Mouse (Mus musculus) spleen, postnatal 36 days (tissue): ENCODE measurements at regions not wholly inside any gene's neighbourhood (a gene's known extent, or its start where the extent isn't known, plus 50 kb on each side); places are given as distances from the start of the nearest gene placed in this dataset.

ENCODE experiments used
- DNase-seq, 2 experiments: peaks; one replicate each; pipeline ENCODE4 v3.0.0; 2022; ENCODE audit warnings: low spot score in 2 of 2, mixed read lengths in 1 of 2

DNA sequence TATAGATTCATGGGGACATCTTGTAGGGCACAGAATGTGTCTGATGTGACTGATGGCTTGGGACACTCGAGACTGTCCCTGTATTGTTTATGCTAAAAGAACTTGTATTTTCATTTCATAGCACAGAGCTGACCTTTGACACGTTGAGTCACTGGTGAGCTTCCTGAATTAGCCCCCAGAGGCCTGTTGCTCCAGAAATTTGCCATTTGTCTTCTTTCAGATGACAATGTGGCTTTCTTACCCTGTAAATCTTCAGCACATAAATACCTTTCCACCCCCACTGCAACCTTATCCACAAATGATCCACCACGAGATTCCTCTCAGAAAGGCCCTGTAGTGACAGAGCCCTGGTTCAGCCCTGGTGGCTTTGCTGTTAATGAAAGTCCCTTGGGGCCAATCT is 335.5 kb upstream of the Zfp637 start:
- no peak for DNase-seq

DNA sequence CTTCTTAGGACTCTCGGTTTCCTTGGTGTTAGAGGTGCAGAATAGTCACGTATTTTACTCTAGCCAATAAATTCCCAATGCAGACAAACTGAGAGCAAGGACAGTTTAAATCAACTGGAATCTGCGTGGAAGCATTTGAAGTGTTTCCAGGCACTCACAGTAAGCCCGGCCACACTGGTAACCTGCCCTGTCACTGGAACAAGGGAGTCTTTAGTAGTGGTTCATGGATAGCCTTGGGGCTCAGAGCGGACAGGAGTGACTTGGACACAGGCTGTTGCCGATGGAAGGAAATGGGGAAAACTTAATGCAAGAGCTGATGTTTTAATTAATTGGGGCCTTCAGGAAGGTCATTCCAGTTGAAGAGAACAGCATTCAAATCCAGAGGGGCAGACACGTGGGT is 334.4 kb upstream of the Zfp637 start:
- no peak for DNase-seq

DNA sequence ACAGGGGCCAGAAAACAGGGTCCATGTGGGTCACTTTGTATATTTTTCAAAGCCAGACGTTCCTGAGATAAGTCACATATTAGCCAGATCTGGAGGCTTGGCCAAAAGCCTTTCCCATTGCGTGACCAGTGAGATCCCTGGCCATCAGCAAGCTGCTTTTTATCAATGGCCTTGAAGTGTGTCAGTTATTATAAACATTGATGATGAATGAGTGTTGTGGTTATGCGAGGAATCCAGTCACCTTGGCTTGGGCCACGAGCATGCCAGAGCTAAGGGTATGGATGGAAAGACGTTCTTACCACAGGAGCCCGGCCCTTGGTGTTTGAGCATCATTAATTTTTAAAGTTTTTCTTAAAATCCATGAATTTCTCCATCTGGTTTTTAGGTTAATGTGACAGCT is 332.1 kb upstream of the Zfp637 start:
- DNase-seq = no peak

DNA sequence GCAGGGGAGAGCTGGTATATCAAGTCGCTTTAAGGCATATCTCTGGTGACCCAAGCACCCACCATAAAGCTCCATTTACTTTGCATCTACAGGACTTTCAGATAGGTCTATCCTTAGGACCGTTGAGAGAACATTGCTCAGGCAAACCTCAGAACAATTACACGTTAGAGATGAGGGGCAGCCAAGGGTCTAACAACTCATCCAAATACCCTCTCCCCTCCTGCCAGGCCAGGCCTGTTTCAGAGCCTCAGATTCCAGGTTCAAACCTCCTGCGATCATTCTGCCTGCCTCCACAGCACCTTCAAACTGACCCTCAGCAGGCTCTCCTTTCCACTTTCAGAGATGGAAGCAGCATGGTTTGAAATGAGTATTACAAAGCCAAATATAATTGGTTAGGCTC is 331.0 kb upstream of the Zfp637 start:
- no peak for DNase-seq

DNA sequence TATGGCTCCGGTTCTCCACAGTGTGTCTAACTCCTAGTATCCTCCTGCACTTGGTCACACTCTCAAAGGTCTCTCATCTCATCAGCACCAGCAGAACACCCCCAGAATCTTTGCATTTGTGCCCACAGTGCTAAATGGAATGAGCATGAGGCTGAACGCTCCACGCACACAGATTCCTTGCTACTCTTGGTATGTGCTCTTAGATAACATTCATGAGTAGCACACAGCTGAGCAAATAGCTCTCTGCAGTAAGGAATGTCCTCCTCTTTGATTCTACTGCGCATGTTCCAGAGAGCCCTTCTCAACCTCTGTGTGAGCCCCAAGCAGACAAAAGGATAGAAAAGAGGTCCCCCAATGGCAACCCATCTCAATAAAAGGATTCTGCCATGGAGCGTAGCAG is 326.1 kb upstream of the Zfp637 start:
- DNase-seq = no peak

DNA sequence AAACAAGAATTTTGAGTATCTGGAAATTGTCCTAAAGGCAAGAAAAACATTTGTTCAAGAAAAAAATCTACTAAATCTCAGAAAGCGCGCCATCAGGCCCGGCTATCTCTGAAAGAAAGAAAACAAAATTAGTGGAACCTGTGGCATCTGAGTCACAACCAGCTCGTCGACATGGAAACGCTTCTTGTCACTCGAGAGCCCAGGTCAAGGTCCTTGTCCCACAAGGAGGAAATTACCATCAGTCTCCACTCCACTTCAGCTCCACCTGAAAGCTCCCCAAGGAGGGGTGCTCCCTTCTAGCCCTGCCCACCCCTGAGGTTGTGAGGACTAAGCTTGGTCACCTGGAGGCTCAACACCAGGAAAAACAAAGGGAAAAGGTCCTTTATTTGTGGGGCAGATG is 324.1 kb upstream of the Zfp637 start:
- DNase-seq = no peak

DNA sequence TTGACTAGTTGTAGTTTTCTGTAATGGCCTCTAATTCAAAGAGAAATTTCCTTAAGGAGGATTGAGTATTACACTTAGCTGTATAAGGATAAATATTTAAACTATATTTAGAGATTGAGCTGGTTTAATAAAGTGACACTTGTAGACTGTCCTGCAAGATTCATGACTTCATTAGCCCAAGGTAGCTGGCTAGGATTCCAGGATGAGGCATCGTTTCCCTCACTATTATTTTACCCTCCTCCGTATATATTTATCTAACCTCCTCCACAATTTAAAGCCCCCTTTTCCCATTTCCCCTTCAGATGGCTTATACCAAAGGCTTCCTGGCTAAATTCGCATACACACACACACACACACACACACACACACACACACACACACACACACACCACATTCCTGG is 322.0 kb upstream of the Zfp637 start:
- DNase-seq = no peak

DNA sequence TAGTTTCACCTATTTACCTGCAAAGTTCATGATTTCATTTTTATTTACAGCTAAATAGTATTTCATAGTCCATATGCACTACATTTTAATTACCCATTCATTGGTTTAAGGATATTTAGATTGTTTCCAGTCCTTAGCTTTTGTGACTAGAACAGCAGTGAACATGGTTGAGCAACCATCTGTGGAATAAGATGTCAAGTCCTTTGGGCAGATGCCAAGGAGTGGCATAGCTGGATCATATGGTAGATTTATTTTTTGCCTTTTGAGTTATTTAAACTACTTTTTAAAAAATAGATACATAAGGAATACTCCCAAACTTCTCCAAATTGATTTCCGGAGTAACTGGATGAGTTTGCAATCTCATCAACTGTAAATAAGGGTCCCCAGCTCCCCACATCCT is 321.5 kb upstream of the Zfp637 start:
- no peak for DNase-seq

DNA sequence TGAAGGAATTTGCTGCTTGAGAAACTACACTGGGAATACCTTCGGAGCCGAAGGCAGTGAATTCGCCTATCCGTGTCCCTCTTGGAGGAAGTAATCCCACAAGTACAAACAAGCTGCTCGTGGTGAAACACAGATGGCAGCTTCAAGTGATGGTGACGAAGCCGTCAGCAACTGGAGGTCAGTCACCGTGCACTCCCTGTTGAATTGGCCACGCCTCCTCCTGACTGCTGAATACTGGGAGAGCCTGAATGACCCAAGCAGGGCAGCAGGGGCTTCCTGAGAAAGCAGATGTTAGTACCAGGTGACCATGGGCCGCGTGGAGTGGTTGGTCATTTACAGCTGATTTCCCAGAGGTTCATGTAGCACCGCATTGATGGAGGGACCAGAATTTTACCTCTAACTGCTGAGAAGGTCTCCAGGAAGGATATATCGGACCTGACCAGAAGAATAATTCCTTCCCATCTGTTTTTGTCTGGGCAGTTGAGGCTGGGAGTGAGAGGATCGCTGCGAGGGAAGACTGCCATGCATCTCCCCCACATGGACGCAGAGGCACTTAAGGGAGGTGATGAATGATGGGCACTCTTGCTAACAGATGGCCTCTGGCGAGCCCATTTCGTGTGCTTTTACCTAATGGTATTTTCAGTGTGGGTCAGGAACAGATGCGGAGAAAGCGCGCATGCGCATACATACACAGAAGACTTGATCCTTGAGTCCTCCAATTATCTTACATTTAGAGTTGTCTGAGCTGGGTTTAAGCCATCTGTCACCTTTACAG is 314.6 kb upstream of the Zfp637 start:
- no peak for DNase-seq

DNA sequence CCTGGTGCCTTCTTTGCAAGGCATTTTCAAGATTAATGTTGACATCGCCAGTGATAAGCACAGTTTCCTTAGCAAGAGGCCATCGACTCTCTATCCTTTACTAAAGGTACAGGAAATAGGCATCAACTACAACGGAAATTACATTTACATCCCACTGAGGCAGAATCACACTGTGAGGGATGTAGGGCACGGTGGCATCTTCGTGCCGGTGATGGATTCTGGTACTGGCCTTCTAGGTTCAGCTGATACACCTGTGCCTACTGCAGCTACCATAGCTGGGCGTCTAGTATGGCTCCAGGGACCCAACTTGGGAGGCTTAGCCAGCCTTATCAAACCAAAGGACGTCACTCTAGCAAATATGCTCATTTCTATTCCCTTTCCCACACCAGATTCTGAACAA is 313.5 kb upstream of the Zfp637 start:
- DNase-seq = no peak

DNA sequence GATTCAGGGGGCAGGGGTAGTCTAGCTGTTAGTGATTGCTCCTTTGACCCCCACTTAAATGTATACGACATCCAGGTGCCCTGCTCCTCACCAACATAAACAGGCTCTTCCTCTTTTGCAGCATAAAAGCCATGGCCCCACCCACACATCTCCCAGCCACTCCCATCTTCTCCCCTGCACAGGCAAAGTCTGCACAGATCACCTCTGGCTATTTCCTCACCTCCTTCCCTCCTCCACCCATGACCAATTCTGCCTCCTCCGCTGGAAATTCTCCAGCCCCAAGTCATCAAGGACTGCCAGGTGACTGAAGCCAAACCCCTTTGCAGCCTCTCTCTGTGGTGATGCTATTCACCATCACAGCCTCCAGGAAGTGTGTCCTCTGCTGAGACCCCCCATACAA is 306.8 kb upstream of the Zfp637 start:
- no peak for DNase-seq

DNA sequence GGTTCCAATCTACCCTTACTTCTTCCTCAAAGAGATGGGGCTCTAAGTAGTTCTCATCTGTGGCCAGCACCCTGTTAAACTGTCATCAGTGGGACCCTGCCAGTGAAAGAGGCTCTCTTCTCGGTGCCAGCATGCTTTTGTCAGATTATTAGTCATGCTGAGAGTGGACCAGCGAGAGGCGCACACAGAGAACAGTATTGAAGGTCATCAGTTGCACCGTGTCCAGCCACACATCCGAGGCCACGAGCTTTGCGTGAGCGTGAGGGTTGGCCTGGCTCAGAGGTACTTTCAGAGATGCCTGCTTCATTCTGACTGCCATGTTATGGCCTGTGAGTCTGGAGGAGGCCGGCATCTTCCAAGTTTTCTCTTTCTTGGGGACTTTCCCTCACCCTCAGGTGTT is 306.0 kb upstream of the Zfp637 start:
- DNase-seq = no peak

DNA sequence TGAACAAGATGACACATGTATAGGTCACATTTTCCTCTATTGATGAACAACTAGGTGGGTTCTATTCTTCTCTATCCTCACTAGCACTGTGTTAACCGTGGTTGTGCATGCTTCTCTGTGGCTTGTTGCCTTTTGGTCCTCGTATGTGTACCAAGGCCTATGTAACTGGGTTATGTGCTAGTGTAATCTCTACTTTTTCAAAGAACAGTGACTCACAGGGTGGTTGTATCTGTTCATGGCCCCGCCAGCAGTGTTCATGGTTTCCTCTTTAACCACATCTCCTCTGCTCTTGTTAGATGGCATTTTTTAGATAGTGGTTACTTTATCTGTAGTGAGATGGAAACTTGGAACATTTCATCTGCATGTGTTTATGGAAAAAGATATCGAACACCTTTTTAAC is 304.9 kb upstream of the Zfp637 start:
- DNase-seq = no peak

DNA sequence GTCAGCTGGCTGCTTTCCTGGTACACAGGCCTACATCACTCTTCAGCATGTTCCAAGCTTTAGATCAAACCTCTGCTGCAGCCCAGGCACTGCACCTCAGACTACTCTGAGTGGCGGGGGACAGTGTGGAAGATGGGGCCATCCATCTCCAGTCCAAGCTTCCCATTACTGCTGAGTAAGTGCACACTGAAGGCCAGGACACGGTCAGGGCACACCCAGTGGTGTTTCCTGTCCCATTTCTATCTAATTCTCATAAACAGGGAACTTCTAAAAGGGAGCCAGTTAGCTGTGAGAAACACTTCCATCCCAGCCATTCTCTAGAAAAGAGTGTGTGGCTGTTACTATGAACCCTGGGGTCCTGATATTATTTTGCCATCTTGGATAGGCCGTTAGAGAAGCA is 298.5 kb upstream of the Zfp637 start:
- no peak for DNase-seq

DNA sequence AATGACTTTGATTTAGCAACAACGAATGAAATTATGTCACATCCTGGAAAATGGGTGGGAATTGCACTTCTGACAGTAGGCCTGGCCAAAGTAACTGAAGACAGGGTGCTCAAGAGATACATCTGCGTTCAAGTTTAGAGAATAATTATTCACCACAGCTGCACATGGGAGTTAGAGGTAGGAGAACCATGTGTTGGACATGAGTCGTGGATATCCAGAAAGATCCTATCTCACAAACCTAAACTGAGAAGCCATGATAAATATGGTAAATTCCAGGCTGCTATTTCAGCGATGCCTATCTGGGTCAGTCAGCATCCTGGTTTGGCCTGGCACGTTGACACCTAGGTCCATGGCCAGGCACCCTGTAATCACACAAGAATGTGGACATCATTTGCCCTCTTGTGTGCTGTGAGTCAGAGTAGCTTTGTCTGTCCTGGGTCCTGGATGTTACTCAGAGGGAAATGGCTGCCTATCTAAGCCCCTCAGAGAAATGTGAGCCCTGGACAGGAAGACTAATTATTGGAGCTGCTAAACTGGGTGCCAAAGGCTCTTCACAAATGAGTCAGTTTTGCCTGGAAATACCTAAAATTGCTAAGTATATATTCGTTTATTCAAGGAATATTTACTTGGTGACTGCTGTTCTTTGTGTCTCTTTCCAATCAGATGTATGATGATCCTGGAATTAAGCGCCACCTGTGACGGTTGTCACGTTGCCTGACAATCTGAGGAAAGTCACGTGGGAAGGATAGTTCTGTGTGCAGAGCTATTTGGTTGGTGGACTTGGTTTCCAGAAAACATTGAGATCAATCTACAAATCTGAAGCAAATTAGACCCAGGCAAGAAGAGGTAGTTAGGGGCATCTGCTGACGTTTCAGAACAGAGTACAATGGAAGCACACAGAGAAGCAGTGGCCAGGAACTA is 296.4 kb upstream of the Zfp637 start:
- DNase-seq = no peak

DNA sequence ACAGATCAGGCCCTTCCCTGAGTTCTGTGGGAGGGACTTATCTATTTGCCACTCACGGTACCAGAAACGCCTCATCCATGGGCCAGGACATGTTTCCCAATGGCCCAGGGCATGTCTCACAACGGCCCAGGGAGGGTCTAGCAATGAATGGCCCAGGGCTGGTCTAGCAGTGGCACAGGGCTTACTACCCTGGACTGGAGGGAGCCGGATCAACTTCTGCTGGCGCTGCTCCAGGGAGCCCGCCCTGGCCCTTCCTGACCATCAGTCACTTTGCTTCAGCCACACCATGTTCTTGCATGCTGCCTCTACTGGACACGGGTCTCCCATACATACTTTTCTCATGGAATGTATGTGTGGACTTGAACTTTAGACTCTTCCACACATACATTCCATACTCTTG is 290.1 kb upstream of the Zfp637 start:
- DNase-seq = no peak

DNA sequence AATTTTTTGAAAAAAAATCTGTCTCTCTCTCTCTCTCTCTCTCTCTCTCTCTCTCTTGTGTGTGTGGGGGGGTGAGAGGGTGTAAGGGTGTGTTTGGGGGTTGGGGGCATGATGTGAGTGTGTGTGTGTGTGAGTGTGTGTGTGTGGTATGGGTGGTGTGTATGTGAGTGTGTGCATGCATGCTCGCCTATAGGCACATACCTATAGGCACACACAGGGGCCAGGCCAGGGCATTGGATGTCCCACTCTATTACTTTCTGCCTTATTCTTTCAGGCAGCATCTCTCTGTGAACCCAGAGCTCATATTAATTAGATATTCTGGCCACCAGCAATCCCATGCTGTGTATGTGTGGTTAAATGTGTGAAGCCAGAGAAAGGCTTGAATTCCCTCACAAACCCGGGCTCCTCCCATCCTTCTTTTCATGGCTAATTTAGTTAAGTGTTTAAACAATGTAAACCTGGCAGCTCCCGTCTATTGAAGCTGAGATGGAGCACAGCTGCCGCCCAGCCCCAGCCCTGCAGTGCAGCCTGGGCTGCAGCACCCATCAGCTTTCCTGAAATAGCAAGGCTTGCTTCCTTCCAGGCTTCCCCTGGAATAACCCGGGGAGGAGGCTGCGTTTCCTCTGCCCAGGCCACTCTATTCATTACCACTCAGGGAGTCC is 288.8 kb upstream of the Zfp637 start:
- peak in 1 of 2 experiments; percentile 4 for DNase-seq

DNA sequence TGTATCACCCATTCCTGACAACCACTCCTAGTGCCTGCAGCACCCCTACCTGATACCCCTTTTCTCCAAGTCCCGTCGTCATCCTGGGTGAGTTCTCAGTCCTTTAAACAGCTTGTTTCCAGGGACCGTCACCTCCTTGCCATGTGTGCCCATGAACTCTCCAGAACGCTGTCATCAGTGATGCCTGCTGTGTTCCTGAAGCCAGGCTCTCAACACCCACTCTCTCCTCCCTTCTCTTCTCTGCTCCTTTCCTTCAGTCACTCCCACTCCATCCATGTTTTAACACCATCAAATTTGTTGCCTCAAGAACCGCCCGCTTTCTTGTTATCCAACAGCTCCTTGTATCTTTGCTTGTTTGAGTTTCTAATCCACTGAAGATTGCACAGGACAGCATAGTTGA is 277.8 kb upstream of the Zfp637 start:
- DNase-seq = no peak

DNA sequence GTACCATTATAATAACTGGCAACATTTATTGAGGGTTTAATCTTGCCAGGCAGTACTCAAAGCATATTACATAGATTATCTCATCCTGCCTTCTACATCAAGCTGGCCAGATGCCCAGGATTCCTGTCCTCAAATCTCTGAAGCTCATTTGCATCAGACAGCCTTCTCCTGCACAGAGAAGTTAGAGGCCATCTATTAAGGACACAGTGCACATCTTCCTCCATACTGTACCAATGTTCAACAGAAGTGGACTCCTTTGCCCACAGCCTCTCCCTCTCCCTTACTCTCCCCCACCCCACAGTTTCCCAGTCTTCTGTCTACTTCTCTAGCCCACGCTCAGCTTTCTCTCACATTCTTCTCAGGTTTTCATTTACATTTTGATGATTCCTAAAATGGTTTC is 277.3 kb upstream of the Zfp637 start:
- DNase-seq = no peak

DNA sequence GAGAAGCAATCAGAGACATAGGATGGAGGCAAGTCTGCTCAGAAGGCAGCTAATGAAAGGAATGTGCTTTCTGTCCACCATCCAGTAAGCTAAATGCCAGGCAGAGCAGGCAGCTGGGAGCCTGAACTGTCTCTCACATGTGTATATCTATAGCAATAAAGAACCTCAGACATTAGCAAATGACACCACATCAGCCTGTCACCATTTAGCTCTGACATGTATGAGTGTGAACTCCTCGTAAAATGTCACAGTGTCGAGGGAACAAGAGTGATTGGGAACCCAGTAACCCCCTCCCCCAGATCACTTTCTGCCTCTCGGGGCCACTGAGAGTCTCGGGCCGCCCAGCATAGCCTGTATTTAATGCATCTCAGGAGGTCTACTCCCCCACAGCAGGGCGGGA is 274.2 kb upstream of the Zfp637 start:
- DNase-seq = no peak

DNA sequence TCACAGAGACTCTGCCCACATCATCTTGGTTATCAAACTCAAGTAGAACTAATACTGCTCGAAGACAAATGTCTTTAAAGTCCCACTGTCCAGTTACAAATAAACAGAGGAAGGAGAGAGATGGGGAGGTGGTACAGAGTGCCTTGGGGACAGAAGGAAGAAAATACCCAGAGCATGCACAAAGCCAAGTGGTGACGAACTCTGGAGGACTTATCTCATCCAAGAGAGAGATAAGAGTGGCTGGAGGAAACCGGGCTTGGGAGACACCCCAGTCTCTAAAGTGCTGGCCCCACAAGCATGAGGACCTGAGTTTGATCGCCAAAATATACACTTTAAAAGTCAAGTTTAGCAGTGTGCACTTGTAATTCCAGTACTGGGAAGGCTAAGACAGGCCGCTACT is 273.3 kb upstream of the Zfp637 start:
- no peak for DNase-seq

DNA sequence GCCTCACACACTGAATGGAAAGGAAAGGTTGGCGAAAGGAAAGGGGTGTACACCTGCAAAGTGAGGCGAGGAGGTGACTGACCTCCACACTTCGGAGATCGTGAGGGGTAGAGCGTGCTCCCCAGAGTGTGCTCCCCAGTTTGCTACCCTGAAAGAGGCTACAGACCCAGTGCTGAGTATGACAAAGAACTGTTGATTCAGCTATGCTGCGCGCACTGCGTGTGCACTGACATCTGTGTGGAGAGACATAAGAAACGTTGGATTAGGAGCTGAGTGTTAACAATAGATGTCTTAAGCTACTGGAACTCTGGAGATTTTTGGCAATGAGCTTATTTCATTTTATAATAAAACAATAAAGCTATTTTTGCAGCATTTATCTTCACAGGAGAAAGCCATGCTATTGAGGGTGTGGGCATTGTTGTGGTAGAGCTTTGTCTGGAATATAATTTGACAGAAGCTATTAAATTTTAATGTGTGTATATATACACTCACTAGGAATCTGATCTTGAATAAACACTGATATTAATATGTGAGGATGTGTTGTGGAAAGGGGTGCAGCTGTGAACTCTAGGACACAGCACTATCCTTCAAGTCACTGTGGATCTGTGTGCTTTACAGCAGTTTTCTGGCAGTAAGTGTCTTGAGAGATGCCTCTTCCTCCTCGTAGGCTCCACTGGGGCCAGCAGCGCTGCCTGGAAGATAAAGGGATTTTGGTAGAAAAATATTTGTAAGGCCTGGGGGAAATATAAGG is 271.2 kb upstream of the Zfp637 start:
- no peak for DNase-seq
